Mouse (Mus musculus) heart, embryonic 13.5 days (tissue): ENCODE measurements around the gene Prpf19. TPM values are rescaled to one million over a fixed set of nuclear protein-coding genes. Genes with fewer than 3 reads are reported as not detected.

Source experiments
- ATAC-seq: fragments of 200-750 bp; cut with Nextera tagmentation; 2 replicates; pipeline ENCODE4 v1.8.0; 2017; ENCODE audit warnings: moderate TSS enrichment; ENCODE audit not compliant: insufficient number of reproducible peaks, low FRiP score, low TSS enrichment; ENCODE audit errors: extremely low read depth
- H3K27ac ChIP-seq: fragments of 300-500 bp; sonication (generic); replicated peaks from 2 replicates; pipeline ENCODE4 v1.5.1; 2015; ENCODE audit warnings: moderate library complexity, mild to moderate bottlenecking, inconsistent platforms
- H3K27me3 ChIP-seq: fragments of 300-500 bp; sonication (generic); replicated peaks from 2 replicates; pipeline ENCODE4 v1.6.1; 2015; ENCODE audit warnings: mild to moderate bottlenecking, inconsistent platforms
- H3K36me3 ChIP-seq: fragments of 300-500 bp; sonication (generic); 2 replicates; pipeline ENCODE4 v1.6.1; 2015; ENCODE audit warnings: mild to moderate bottlenecking, inconsistent platforms
- H3K4me1 ChIP-seq: fragments of 300-500 bp; sonication (generic); 2 replicates; pipeline ENCODE4 v1.6.1; 2015; ENCODE audit warnings: inconsistent platforms
- H3K4me2 ChIP-seq: fragments of 300-500 bp; sonication (generic); 2 replicates; pipeline ENCODE4 v1.6.1; 2015; ENCODE audit warnings: inconsistent platforms, mild to moderate bottlenecking, moderate library complexity
- H3K4me3 ChIP-seq: fragments of 300-500 bp; sonication (generic); 2 replicates; pipeline ENCODE4 v1.5.1; 2015; ENCODE audit warnings: moderate library complexity, mild to moderate bottlenecking, inconsistent platforms
- H3K9ac ChIP-seq: fragments of 300-500 bp; sonication (generic); 2 replicates; pipeline ENCODE4 v1.6.1; 2015; ENCODE audit warnings: inconsistent platforms, mild to moderate bottlenecking, moderate library complexity
- H3K9me3 ChIP-seq: fragments of 300-500 bp; sonication (generic); 2 replicates; pipeline ENCODE4 v1.6.1; 2016; ENCODE audit warnings: inconsistent platforms
- WGBS: fragments of 180-500 bp; shearing (Covaris S2); methylation state at CpG from one replicate; pipeline ENCODE4 v1.1.7; 2015; ENCODE audit warnings: mixed read lengths; 5-methylcytosine and 5-hydroxymethylcytosine counted together
- polyA plus RNA-seq: library from polyadenylated mRNA; unstranded; fragments of >200 nt; fragmentation: Nextera tagmentation; extraction: Ambion mirVana; gene quantifications from 2 replicates; pipeline ENCODE4 v1.2.1, GENCODE M21; 2015

Prpf19 gene
- polyA plus RNA-seq, 1 experiment from 2014 or later, result 30.3 TPM

- 17% methylated on average over 37 of the region's 37 CpGs for WGBS
- H3K4me1 ChIP-seq, result peaks cover 24% of the 10 kb centered on the region
- peak; percentile 65 for ATAC-seq
- H3K36me3 ChIP-seq, result peaks cover 37% of the 10 kb centered on the region
- peaks cover 8% of the 10 kb centered on the region for H3K27me3 ChIP-seq
- no peak overlapping the region for H3K27ac ChIP-seq
- peak overlapping the region; percentile 77 for H3K9ac ChIP-seq
- H3K9me3 ChIP-seq, result no peaks in the 10 kb centered on the region
- peak overlapping the region; percentile 83 for H3K4me2 ChIP-seq
- H3K4me3 ChIP-seq, result peak overlapping the region; percentile 48
Observed at GRCm38 (mm10) chr19:10940097-10940800, 45.2 kb downstream of the Prpf19 start.

DNA sequence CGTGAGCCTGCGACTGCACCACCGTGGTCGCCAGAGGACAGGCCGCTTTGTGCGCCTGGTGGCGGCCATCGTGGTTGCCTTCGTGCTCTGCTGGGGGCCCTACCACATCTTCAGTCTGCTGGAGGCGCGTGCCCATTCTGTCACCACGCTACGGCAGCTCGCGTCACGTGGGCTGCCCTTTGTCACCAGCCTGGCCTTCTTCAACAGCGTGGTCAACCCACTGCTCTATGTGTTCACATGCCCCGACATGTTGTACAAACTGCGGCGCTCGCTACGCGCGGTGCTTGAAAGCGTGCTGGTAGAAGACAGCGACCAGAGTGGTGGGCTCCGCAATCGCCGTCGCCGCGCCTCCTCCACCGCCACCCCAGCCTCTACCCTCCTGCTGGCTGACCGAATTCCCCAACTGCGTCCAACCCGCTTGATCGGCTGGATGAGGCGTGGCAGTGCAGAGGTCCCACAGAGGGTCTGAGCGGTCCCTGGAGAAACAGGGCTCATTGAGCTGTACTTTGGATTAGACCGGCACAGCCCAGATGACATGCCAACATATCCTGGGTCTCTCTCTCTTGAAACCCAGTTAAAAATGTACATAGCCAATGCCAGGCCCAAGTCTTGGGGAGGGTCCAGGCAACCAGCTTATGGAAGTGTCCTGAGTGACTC is 45.9 kb downstream of the Prpf19 start:
- 0 out of 2 replicates have a peak, but pooled peaks have one; percentile 10 for ATAC-seq
- Histone ChIP-seq H3K4me1 (peaks cover 20% of the 10 kb centered on the region), H3K9ac (peak overlapping the region; percentile 77), H3K4me2 (peak overlapping the region; percentile 83), H3K27ac (no peak overlapping the region), H3K9me3 (no peaks in the 10 kb centered on the region), H3K36me3 (peaks cover 43% of the 10 kb centered on the region), H3K27me3 (peaks cover 8% of the 10 kb centered on the region), H3K4me3 (peak overlapping the region; percentile 48)
- WGBS, result 4% methylated on average over 40 of the region's 40 CpGs

DNA sequence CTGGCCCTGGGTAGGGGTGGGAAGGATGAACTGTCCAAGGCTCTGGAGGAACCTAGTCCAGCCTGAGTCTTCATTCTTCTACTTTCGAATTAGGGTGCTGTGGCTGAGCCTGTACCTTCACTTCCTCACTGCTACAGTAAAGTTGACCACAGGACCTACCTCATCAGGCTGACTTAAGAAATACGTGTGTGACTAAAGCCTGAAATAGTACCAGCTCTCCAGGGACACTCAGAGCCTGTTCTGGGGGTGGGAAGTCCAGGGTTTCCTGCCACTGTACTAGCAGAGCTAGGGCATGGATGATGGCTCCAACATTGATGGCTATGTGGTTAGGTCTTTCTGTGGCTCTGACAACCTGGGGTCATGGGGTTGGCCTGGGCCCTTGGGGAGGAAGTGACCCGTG is 48.9 kb downstream of the Prpf19 start:
- no peak overlapping the region for H3K4me3 ChIP-seq
- peaks cover 38% of the 10 kb centered on the region for H3K4me1 ChIP-seq
- H3K27ac ChIP-seq, result no peak overlapping the region
- WGBS, result 80% methylated on average over 3 of the region's 3 CpGs
- peaks cover 6% of the 10 kb centered on the region for H3K27me3 ChIP-seq
- ATAC-seq, result no peak
- no peaks in the 10 kb centered on the region for H3K9me3 ChIP-seq
- no peak overlapping the region for H3K4me2 ChIP-seq
- peaks cover 50% of the 10 kb centered on the region for H3K36me3 ChIP-seq
- no peak overlapping the region for H3K9ac ChIP-seq

GRCm38 (mm10) chr19:10946506-10946905 is 51.5 kb downstream of the Prpf19 start:
- no peak overlapping the region for H3K27ac ChIP-seq
- no peaks in the 10 kb centered on the region for H3K9me3 ChIP-seq
- H3K4me2 ChIP-seq, result peak overlapping the region; percentile 96
- H3K4me3 ChIP-seq, result peak overlapping the region; percentile 69; the same call in 1 of the 2 replicates
- peaks cover 35% of the 10 kb centered on the region for H3K4me1 ChIP-seq
- WGBS, result 65% methylated on average over 3 of the region's 3 CpGs
- no peaks in the 10 kb centered on the region for H3K27me3 ChIP-seq
- H3K9ac ChIP-seq, result peak overlapping the region; percentile 55; the same call in 1 of the 2 replicates
- H3K36me3 ChIP-seq, result peaks cover 50% of the 10 kb centered on the region
- no peak for ATAC-seq

DNA sequence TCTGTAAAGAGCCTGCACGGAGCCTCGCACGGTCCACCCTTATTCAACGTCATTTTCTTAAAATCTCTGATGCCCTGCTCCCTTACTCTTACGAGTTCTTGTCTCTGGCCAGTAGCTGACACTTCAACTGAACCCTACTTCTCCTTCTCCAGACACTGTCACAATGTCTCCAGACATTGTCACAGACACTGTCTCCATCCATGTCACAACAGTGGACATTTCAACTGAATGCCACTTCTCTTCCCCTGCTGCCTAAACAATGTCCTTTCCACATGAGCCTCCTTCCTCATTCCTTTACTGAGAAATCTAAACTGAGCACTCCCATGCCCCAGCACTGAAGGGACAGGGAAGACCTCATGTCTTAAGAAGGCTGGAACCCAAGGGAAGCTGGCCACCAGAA is 52.2 kb downstream of the Prpf19 start:
- ATAC-seq, result no peak
- H3K9me3 ChIP-seq, result no peaks in the 10 kb centered on the region
- no peaks in the 10 kb centered on the region for H3K27me3 ChIP-seq
- H3K27ac ChIP-seq, result no peak overlapping the region
- H3K4me3 ChIP-seq, result peak overlapping the region; percentile 69
- H3K4me2 ChIP-seq, result peak overlapping the region; percentile 96
- peaks cover 43% of the 10 kb centered on the region for H3K36me3 ChIP-seq
- H3K9ac ChIP-seq, result peak overlapping the region; percentile 91
- 81% methylated on average over 5 of the region's 5 CpGs for WGBS
- peaks cover 42% of the 10 kb centered on the region for H3K4me1 ChIP-seq

- no peak overlapping the region for H3K27ac ChIP-seq
- H3K4me3 ChIP-seq, result peak overlapping the region; percentile 69
- peak overlapping the region; percentile 96 for H3K4me2 ChIP-seq
- peaks cover 52% of the 10 kb centered on the region for H3K4me1 ChIP-seq
- H3K9ac ChIP-seq, result peak overlapping the region; percentile 91
- H3K27me3 ChIP-seq, result no peaks in the 10 kb centered on the region
- ATAC-seq, result no peak
- 0% methylated on average over 20 of the region's 20 CpGs for WGBS
- H3K36me3 ChIP-seq, result peaks cover 31% of the 10 kb centered on the region
- H3K9me3 ChIP-seq, result no peaks in the 10 kb centered on the region
Observed at GRCm38 (mm10) chr19:10948416-10948815, 53.4 kb downstream of the Prpf19 start.

DNA sequence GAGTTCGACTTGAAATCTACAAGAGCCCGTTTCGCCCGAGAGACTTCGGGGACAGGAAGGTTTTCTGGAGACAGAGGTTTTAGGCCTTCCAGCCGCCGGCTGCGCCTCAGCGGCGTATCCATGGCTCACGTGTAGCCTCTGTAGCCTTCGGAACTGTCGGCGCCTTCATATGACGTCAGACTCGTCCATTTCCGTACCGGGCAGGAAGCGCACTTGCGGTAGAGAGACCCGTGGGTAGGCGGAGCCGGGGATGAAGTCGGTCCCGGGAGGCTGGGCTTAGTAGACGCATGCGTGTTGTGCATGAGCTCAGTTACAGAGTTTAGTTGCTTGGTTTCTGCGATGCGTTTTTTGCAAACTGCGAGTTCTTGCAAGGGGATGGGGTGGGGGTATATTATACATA is 54.1 kb downstream of the Prpf19 start, which contains the start of gene Ccdc86:
Gene Ccdc86, minus strand, starts transcription at position 155 of the 400 bp plus-strand sequence.
- H3K27me3 ChIP-seq, result no peaks in the 10 kb centered on the region
- WGBS, result under 1% methylated on average over 30 of the region's 30 CpGs
- H3K27ac ChIP-seq, result peak within 1 kb of the TSS; percentile 51
- peak within 1 kb of the TSS; percentile 96 for H3K4me2 ChIP-seq
- H3K4me1 ChIP-seq, result peaks cover 52% of the 10 kb centered on the region
- H3K9me3 ChIP-seq, result no peaks in the 10 kb centered on the region
- H3K9ac ChIP-seq, result peak within 1 kb of the TSS; percentile 91
- peaks cover 24% of the 10 kb centered on the region for H3K36me3 ChIP-seq
- H3K4me3 ChIP-seq, result peak within 1 kb of the TSS; percentile 69
- peak; percentile 90 for ATAC-seq

GRCm38 (mm10) chr19:10949558-10949957 is 54.5 kb downstream of the Prpf19 start:
- H3K9ac ChIP-seq, result peak overlapping the region; percentile 76
- 36% methylated on average over 9 of the region's 9 CpGs for WGBS
- no peaks in the 10 kb centered on the region for H3K9me3 ChIP-seq
- ATAC-seq, result no peak
- H3K36me3 ChIP-seq, result peaks cover 20% of the 10 kb centered on the region
- H3K4me1 ChIP-seq, result peaks cover 52% of the 10 kb centered on the region
- peak overlapping the region; percentile 69 for H3K4me3 ChIP-seq
- H3K27ac ChIP-seq, result peak overlapping the region; percentile 51
- H3K4me2 ChIP-seq, result peak overlapping the region; percentile 96
- no peaks in the 10 kb centered on the region for H3K27me3 ChIP-seq

DNA sequence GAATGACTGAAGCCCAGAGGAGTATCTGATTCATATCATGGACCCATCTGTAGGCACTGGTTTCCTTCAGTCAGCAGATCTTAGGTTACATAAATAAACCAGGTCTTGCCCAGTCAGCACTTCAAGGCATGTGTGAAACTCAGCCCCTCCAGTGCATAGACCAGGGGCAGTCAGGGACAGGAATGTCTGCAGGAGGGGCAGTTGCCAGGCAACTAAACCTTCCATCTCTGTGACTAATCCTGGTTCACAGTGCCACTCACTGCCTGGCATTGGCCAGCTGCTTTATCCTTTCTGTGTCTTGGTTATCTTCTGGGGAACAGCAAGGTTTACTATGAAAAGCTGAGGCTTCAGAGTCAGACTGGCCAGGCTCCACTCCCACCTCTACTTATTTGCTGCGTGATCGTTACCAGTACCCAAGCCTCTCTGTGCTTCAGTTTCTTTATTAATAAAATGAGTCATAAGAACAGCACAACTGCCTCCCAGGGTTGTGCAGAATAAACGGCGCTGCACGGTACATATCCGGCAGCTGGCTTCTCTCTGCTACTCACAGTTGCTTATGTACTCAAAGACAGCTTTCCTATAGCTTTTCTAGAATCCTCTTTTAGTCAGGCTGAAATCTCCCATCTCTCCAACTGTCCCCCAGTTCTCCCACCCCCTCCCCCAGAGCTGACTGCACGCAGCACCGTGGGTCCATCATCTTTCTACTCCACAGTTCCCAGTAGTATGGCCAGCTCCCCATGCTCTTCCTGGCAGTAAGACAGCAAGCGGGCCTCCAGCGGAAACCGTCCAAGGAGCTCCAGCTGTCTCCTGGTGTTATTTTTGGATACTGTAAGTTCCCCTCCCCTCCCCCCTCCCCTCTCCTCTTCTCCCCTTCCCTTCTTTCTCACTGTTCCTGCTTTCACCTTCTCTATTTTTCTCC is 57.2 kb downstream of the Prpf19 start:
- Histone ChIP-seq H3K4me3 (no peak overlapping the region; the same call in 1 of the 2 replicates), H3K9ac (peak overlapping the region; percentile 63), H3K4me1 (peaks cover 41% of the 10 kb centered on the region), H3K36me3 (no peaks in the 10 kb centered on the region), H3K4me2 (peak overlapping the region; percentile 50), H3K9me3 (no peaks in the 10 kb centered on the region), H3K27me3 (peaks cover 8% of the 10 kb centered on the region; the same call in 1 of the 2 replicates), H3K27ac (peak overlapping the region; percentile 75)
- 32% methylated on average over 11 of the region's 11 CpGs for WGBS
- peak; percentile 42; the same call in 1 of the 2 replicates for ATAC-seq
